Comparison of ENCODE assay signal across 13 mouse cellular contexts in genomic region chr16:92946554-92946953, GRCm38 (mm10).
DNase-seq lines count a peak whose midpoint lies in the region; ATAC-seq lines count a peak whose summit lies in the region.
"Had no signal": no experiment of that assay in that cellular context is flagged by ENCODE, and none has a peak within 500 bp of the region (broad histone marks: within the 10 kb centered on the region; RNA-seq: fewer than 3 reads in every experiment).

No protein-coding gene starts in this region.

- peak; percentile 70 for ATAC-seq in megakaryocyte progenitor cell, adult 5-6 weeks (replicated peaks; ENCODE audit: poor library complexity)
- ATAC-seq: forebrain, embryonic 14.5 days; liver, embryonic 12.5 days; Patski had no signal

- DNase-seq in CD8-positive naive resting alpha-beta T cell, adult 2 months (ENCODE audit: low read depth in 2 of 2, low spot score in 2 of 2), result peak; percentile 16 to 31
- DNase-seq in T-cell, adult 2 months (ENCODE audit: low spot score), result peak; percentile 55
- peak; percentile 66 for DNase-seq in thymus, postnatal 25 days
- DNase-seq in embryo, embryonic 10 days (ENCODE audit: low spot score), result no peak
- no peak for DNase-seq in retina, embryonic 14.5 days (ENCODE audit: low spot score)
- DNase-seq in MN1 (ENCODE audit: low spot score), result no peak
- DNase-seq: adrenal gland, postnatal 25 days; gastrocnemius, postnatal 10 days; kidney, adult 18-20 months had no signal

Comparison
In these comparisons a context has a peak if more than half of its experiments do, and no peak if none do; other contexts are left out.
1. DNase-seq: peak in CD8-positive naive resting alpha-beta T cell, adult 2 months (2 of 2), T-cell, adult 2 months (single experiment) and thymus, postnatal 25 days (single experiment); none in embryo, embryonic 10 days (single experiment), retina, embryonic 14.5 days (single experiment) and MN1 (single experiment).